Mouse (Mus musculus) ES-Bruce4 (cell line): ENCODE measurements around the gene Bmp8b.

Experiments used
- CTCF ChIP-seq: IDR thresholded peaks from one replicate; pipeline ENCODE4 v1.8.1; 2011; ENCODE audit warnings: low read depth, low read length
- EP300 ChIP-seq: IDR thresholded peaks from 2 replicates; pipeline ENCODE4 v1.6.1; 2011; ENCODE audit warnings: low read depth, low read length; ENCODE audit not compliant: insufficient read depth
- POLR2A ChIP-seq: IDR thresholded peaks from one replicate; pipeline ENCODE4 v1.8.1; 2011; ENCODE audit warnings: low read length; ENCODE audit not compliant: insufficient read depth

DNA sequence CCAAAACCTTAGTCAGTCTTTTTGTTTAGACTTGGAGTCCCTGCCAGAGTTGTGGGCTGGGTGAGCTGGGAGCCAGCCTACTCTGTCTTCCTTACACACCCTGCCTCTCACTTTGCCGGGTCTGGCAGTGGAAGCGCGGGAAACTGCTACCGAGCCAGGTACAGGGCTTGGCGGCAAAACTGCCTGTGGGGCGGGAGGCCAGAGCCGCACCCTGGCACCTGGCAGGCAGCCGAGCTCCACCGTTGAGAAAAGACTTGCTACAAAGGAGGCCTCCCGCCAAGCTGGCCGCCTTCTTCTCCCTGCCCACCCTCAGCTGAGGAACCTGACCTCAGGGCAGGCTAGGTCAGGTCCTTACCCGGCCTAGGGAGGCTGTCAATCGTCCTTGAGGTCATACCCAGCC lies 24.2 kb upstream of the Bmp8b start:
- no peak for TF ChIP-seq CTCF
- no peak for TF ChIP-seq POLR2A
- no peak for TF ChIP-seq EP300
